Mouse (Mus musculus) subcutaneous adipose tissue, adult 2 months (tissue): Measurements from ENCODE around the gene Pnp. TPM values are rescaled to one million over a fixed set of nuclear protein-coding genes. Genes with fewer than 3 reads are reported as not detected.

Source experiments
- polyA plus RNA-seq: library from polyadenylated mRNA; depleted of rRNA; stranded (reverse); fragments of >200 nt; gene quantifications from 2 replicates; pipeline ENCODE4 v1.2.3, GENCODE M21; 2012; ENCODE audit warnings: low replicate concordance; rRNA removed

Pnp gene
- 65.9 and 76.6 TPM in 2 replicates for polyA plus RNA-seq

GRCm38 (mm10) chr14:50930754-50931492 lies at the start of gene Pnp, which contains the start of gene Pip4p1:
TSS of gene Pnp (plus strand) at chr14:50931082.
TSS of gene Pip4p1 (minus strand) at chr14:50930856.

DNA sequence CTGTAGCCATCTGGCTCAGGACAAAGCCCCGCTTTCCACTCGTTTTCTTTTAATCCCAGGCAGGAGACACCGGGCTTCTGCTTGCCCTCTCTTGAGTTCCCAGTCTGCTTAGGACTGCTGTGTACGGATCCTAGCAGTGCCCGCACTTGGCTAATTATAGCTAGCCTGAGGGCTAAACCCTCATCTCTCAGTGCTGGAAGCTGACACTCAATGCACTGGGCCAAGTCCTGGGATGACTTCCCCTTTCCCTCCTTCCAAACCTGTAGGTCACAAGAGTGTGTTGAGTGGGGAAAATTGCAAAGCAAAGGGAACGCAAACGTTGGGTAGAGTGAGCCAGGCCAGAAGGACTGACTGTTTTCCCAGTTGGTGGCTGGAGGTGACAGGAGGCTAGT lies 33.5 kb upstream of the Pnp start, which contains the start of gene Klhl33:
TSS of gene Klhl33 (minus strand) at position 134 of the 392 bp plus-strand sequence.

DNA sequence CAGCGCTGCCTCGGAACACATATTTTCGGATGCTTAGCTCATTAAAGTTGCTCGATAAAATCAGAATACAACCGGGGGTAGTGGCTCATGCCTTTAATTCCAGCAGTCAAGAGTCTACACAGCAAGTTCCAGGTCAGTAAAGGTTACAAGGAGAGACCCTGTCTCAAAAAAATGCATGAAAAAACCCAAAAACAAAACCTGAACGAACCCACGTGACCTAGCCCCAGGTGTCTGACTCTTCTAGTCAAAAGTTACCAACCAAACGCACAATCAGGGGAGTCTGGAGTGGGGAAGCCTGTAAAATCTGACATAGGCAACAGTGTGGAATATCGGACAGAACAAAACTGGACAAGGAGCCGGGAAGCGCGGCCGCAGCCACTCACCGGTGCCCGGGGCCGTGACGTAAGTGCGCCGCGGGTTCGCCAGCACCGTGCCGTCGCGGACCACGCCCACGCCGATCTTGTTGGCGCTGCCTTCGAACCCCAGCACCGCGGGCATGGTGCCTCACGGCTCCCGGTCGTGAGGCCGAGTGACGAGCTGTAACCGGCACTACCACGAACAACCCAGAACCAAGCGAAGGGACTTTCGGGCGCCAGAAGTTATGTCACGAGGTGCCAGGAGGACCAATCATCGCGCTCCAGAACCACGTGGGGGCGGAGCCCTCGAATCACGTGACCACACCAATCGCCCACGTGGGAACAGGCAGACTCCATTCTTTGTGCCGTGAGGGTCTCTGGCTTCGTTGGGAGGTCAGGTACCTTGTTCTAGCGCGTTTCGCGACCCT lies 6.4 kb upstream of the Pnp start, which contains the start of the genes Osgep and Apex1:
TSS of gene Osgep (minus strand) at position 613 of the 784 bp plus-strand sequence.
TSS of gene Apex1 (plus strand) at position 688 of the 784 bp plus-strand sequence.

GRCm38 (mm10) chr14:50943932-50944667 lies 13.2 kb downstream of the Pnp start, which contains the start of gene Gm49342:
TSS of gene Gm49342 (plus strand) at chr14:50944517.

DNA sequence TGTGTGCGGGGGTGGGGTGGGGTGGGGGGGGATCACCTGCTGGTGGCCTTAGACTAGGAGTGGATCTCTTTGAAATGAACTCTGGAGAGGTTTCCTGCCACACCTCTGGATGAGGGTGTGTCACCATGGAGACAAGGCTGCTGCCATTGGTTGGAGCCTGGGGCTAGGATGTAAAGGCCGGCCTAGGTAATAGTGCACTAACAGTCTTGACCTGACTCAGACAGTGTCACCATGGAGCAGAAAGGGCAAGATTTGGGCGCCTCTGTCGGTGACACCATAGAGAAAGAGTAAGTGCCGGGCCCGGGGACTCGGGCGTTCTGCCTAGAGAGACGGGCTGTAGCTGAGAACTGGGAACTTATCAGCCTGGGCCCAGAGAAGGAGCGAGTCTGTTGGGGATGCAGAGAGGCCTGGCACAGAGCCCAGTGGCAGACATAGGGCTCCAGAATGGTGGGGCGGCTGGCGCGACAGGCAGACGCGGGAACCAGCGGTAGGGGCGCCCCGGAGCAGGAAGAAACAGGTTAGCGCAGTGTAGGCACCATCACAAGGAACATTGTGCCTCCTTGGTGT lies 25.1 kb downstream of the Pnp start, which contains the start of gene Pnp2:
TSS of gene Pnp2 (plus strand) at position 51 of the 567 bp plus-strand sequence.

DNA sequence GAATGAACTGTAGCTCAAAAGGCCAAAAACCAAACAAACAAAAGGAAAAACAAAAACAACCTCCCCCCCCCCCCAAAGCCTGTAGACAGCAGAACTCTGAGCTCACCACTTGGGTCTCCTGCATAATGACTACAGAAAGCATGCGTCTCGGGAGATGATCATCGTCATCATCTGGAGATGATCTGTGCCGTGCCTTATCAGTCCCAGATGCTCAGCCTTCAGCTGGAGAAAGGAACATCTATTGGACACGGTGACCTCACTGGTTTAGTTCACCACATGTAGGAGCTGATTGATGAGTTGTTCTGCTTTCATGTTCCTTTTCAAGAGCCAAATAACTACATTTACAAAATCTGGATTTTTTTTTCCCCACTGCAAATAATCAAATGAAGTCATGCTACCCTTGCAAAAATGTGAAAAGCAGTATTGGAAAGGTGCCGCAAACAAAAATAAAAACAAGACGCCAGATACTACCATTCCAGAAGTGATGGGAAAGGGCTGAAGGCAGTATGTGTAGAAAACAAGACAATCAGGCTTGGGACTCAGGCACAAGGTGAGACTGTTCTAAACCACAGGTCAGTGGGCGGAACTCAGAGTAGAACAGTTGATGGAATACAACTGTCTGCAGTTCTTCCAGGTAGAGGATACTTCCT lies 76.4 kb downstream of the Pnp start, which contains the start of gene Rnase10:
TSS of gene Rnase10 (plus strand) at position 600 of the 650 bp plus-strand sequence.

Other genes with a start within 250 kb of the Pnp start
- not detected in 2 replicates for gene Olfr747, start 237.9 kb upstream of the Pnp start, polyA plus RNA-seq
- not detected in 2 replicates for gene Olfr748, start 223.7 kb upstream of the Pnp start, polyA plus RNA-seq
- gene Olfr749, start 186.0 kb upstream of the Pnp start, polyA plus RNA-seq: not detected in 2 replicates
- 26.7 and 39.9 TPM in 2 replicates for gene Ttc5, start 145.6 kb upstream of the Pnp start, polyA plus RNA-seq
- not detected in 2 replicates for gene Ccnb1ip1, start 123.3 kb upstream of the Pnp start, polyA plus RNA-seq
- 17.6 and 22.6 TPM in 2 replicates for gene Parp2, start 123.2 kb upstream of the Pnp start, polyA plus RNA-seq
- gene Tep1, start 60.5 kb upstream of the Pnp start, polyA plus RNA-seq: 42.1 and 45.4 TPM in 2 replicates
- gene Klhl33, start 33.6 kb upstream of the Pnp start, polyA plus RNA-seq: 1.4 and 5.6 TPM in 2 replicates
- gene Osgep, start 6.2 kb upstream of the Pnp start, polyA plus RNA-seq: 96.7 and 170 TPM in 2 replicates
- gene Apex1, start 6.1 kb upstream of the Pnp start, polyA plus RNA-seq: 50.6 and 81.1 TPM in 2 replicates
- 98.7 and 110 TPM in 2 replicates for gene Pip4p1, start 226 bp upstream of the Pnp start, polyA plus RNA-seq
- gene Gm49342, start 13.4 kb downstream of the Pnp start, polyA plus RNA-seq: 54.4 and 76.0 TPM in 2 replicates
- gene Pnp2, start 24.9 kb downstream of the Pnp start, polyA plus RNA-seq: 2.7 and 4.3 TPM in 2 replicates
- 0.47 and 0.87 TPM in 2 replicates for gene Rnase10, start 76.7 kb downstream of the Pnp start, polyA plus RNA-seq
- gene Rnase9, start 110.8 kb downstream of the Pnp start, polyA plus RNA-seq: 0.10 and 0.30 TPM in 2 replicates
- not detected in 2 replicates for gene Rnase11, start 119.1 kb downstream of the Pnp start, polyA plus RNA-seq
- gene Rnase12, start 126.6 kb downstream of the Pnp start, polyA plus RNA-seq: 0.72 TPM in 1 of 2 replicates, not detected in the other
- gene Olfr750, start 143.4 kb downstream of the Pnp start, polyA plus RNA-seq: not detected in 2 replicates
- gene Rnase4, start 160.0 kb downstream of the Pnp start, polyA plus RNA-seq: 351 and 371 TPM in 2 replicates
- gene Ang, start 160.1 kb downstream of the Pnp start, polyA plus RNA-seq: 28.9 and 32.3 TPM in 2 replicates
- not detected in 2 replicates for gene Eddm3b, start 183.3 kb downstream of the Pnp start, polyA plus RNA-seq
- 8.0 and 12.6 TPM in 2 replicates for gene Rnase6, start 192.8 kb downstream of the Pnp start, polyA plus RNA-seq
- 0.24 and 3.5 TPM in 2 replicates for gene Rnase1, start 215.7 kb downstream of the Pnp start, polyA plus RNA-seq
- gene Rnase2b, start 231.2 kb downstream of the Pnp start, polyA plus RNA-seq: not detected in 2 replicates